Mouse (Mus musculus) thymus, adult 2 months (tissue): ENCODE measurements around the gene Apbb2. TPM values are rescaled to one million over a fixed set of nuclear protein-coding genes. Genes with fewer than 3 reads are reported as not detected.

Experiments used
- DNase-seq: peaks from one replicate; pipeline ENCODE4 v3.0.0; 2021
- H3K27ac ChIP-seq: fragments of 200-500 bp; 2 replicates; pipeline ENCODE4 v1.5.1; 2012; ENCODE audit warnings: low read length, control low read depth; ENCODE audit not compliant: control insufficient read depth, insufficient read depth
- H3K27me3 ChIP-seq: fragments of 200-500 bp; 2 replicates; pipeline ENCODE4 v1.6.1; 2012; ENCODE audit warnings: mild to moderate bottlenecking, low read length, moderate library complexity, mixed read lengths; ENCODE audit not compliant: control insufficient read depth, insufficient read depth
- H3K36me3 ChIP-seq: fragments of 200-500 bp; 2 replicates; pipeline ENCODE4 v1.6.1; 2012; ENCODE audit warnings: mild to moderate bottlenecking, low read length, moderate library complexity; ENCODE audit not compliant: control insufficient read depth, insufficient read depth
- H3K4me1 ChIP-seq: fragments of 200-500 bp; replicated peaks from 2 replicates; pipeline ENCODE4 v1.6.1; 2012; ENCODE audit warnings: low read length; ENCODE audit not compliant: control insufficient read depth, insufficient read depth
- H3K4me3 ChIP-seq: fragments of 200-500 bp; 2 replicates; pipeline ENCODE4 v1.5.1; 2012; ENCODE audit warnings: mild to moderate bottlenecking, low read length, control low read depth, moderate library complexity; ENCODE audit not compliant: control insufficient read depth, insufficient read depth
- CTCF ChIP-seq: fragments of 200-500 bp; IDR thresholded peaks from 2 replicates; pipeline ENCODE4 v1.5.1; 2012; ENCODE audit warnings: mild to moderate bottlenecking, control low read depth, low read length, moderate library complexity, borderline replicate concordance; ENCODE audit not compliant: control insufficient read depth, poor library complexity, insufficient read depth; ENCODE audit errors: extremely low read depth
- POLR2A ChIP-seq: fragments of 200-500 bp; IDR thresholded peaks from 2 replicates; pipeline ENCODE4 v1.6.1; 2012; ENCODE audit warnings: mild to moderate bottlenecking, low read length, control low read depth, moderate library complexity; ENCODE audit not compliant: control insufficient read depth, poor library complexity, insufficient read depth; ENCODE audit errors: extremely low read depth
- WGBS: fragments of 180-500 bp; shearing (Covaris S2); methylation state at CpG from one replicate; pipeline ENCODE4 v1.1.7; 2018; 5-methylcytosine and 5-hydroxymethylcytosine counted together
- polyA plus RNA-seq: library from polyadenylated mRNA; depleted of rRNA; stranded (reverse); fragments of >200 nt; gene quantifications from 2 replicates; pipeline ENCODE4 v1.2.3, GENCODE M21; 2012

Apbb2 gene
- polyA plus RNA-seq, 1 experiment = 2.6 TPM

- no peak for DNase-seq
- no peaks in the 10 kb centered on the region for H3K27me3 ChIP-seq
- 90% methylated on average over 7 of the region's 7 CpGs for WGBS
- TF ChIP-seq POLR2A = no peak
- TF ChIP-seq CTCF = no peak
- no peak overlapping the region for H3K4me3 ChIP-seq
- H3K36me3 ChIP-seq = no peaks in the 10 kb centered on the region
- no peak overlapping the region for H3K27ac ChIP-seq
- H3K4me1 ChIP-seq = no peaks in the 10 kb centered on the region
These were observed 212.2 kb downstream of the Apbb2 start for GRCm38 (mm10) chr5:66406431-66406830.

DNA sequence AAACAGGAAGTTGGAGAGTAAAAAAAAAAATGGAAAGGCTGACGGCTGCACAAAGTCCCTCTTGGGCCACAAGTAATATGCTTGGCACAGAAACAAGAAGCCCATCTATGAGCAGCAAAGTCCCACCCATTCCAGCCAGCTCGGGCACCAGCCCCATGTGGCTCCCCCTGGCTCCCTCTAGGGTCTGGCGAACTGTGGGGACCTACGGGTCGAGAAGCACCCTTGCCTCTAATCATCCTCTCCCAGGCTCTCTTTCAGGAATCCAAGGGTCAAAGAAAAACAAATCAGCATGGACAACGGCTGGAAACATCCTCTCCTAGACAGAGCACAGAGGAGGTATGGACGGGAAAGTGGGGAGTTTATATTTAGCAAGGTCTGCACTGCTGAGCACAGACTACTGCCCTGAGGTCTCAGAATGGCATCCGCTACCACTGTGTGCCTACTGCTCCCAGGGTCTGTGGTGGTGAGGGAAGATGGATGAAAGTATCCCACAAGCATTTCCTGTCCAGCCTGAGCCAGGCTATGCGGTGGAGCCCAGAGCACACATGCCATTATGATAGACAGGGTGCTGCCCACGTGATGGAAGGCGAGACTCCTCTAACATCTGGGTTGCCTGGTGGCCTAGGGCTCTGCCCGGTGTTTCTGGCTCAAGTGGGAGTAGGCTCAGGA, 212.7 kb downstream of the Apbb2 start:
- Histone ChIP-seq H3K27me3 (no peaks in the 10 kb centered on the region), H3K4me3 (no peak overlapping the region), H3K27ac (no peak overlapping the region), H3K4me1 (no peaks in the 10 kb centered on the region), H3K36me3 (no peaks in the 10 kb centered on the region)
- no peak for DNase-seq
- TF ChIP-seq POLR2A (no peak), CTCF (no peak)
- WGBS = 71% methylated on average over 12 of the region's 12 CpGs

DNA sequence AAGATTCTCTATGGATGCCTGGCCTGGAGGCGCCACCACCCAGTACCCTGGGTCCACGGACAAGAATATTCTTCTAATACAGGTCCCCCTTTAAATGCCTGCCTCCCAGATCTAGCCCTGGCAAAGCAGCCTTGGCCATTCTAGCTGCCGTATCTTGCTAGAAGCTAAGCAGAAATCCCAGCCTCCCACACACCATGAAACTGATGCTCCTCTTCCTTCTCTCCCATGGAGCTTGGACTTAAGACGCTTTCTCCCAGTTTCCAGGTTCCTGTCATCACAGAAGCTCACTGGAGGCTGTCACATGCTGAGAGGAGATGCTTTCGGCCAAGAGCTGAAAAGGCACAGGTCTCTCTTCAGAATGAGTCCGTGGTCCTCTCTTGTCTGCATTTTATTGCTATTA, 213.3 kb downstream of the Apbb2 start:
- no peak overlapping the region for H3K27ac ChIP-seq
- DNase-seq = no peak
- no peak overlapping the region for H3K4me3 ChIP-seq
- no peaks in the 10 kb centered on the region for H3K4me1 ChIP-seq
- TF ChIP-seq CTCF = no peak
- TF ChIP-seq POLR2A = no peak
- no peaks in the 10 kb centered on the region for H3K36me3 ChIP-seq
- no peaks in the 10 kb centered on the region for H3K27me3 ChIP-seq
- 89% methylated on average over 6 of the region's 6 CpGs for WGBS

DNA sequence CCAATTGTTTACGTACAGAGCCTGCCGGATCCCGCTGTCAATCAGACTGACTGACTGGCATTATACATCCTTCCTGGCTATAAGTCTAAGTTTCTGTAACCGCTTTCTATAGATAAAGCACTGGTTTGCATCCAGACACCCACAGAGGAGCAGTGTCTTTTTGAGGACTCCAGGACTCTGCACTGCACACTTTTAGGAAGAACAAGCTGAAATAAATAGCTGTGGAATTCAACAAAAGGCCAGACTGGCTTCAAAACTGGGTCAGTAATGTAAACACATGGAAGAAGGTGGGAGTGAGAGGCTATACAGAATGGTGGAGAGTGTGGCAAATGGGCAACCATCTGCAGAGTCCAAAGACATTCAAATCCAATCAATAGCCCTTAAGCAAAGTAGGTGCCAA, 218.0 kb downstream of the Apbb2 start:
- no peak for DNase-seq
- TF ChIP-seq CTCF = no peak
- no peak for TF ChIP-seq POLR2A
- 96% methylated on average over 4 of the region's 4 CpGs for WGBS
- H3K36me3 ChIP-seq = no peaks in the 10 kb centered on the region
- H3K27me3 ChIP-seq = no peaks in the 10 kb centered on the region
- H3K4me1 ChIP-seq = no peaks in the 10 kb centered on the region
- H3K4me3 ChIP-seq = no peak overlapping the region
- no peak overlapping the region for H3K27ac ChIP-seq

DNA sequence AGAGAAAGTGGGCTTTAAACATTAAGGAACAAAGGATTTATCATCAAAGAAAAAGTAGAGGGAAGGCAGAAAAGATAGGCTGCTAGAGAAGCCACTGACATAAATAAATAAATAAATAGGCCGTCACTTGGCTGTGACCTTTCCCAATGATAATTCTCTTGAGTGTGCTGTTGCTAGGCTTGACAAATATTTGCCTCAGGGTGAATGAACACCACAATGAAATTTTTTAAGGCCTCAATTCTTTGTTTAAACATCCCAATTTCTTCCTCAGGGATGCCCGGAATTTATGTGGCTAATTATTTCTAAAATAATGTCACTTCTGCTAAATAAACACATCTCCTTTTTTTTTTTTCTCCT, 219.3 kb downstream of the Apbb2 start:
- Histone ChIP-seq H3K4me3 (no peak overlapping the region), H3K36me3 (no peaks in the 10 kb centered on the region), H3K27me3 (no peaks in the 10 kb centered on the region), H3K4me1 (no peaks in the 10 kb centered on the region), H3K27ac (no peak overlapping the region)
- WGBS = 98% methylated on average over 2 of the region's 2 CpGs
- DNase-seq = no peak
- TF ChIP-seq POLR2A (no peak), CTCF (no peak)

DNA sequence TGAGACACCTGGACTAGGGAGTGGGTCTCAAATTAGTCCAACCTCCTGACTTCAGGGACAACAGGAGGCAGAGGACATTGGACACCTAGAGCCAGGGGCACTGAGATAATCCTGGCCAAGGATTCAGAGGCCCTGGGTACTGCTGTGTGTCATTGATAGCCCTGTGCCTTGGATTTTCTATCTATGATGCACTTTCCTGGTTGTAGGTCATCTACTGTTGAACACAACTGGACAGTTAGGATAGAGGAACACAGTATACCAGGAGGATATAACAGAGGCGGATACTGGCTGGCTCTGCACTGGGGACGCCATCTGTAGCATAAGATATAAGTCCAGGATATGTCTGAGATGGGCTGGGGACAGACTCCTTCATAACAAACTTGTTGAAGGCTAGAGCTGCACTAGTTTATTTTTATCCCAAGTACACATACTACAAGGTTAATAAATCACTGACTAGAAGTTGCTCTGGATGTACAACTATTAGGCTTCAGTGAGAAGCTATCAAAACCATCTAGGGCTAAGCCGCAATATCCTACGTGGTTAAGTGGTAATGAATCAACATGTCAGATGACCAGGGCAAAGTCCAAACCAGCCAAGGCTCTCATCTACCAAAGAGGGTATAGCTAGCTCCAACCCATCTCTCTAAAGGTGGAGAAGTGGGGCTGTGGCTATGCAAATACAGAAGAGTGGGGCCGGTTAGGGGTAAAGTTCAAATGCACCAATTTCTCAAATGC, 219.9 kb downstream of the Apbb2 start:
- no peak overlapping the region for H3K4me3 ChIP-seq
- no peaks in the 10 kb centered on the region for H3K27me3 ChIP-seq
- DNase-seq = no peak
- TF ChIP-seq POLR2A (no peak), CTCF (no peak)
- WGBS = 95% methylated on average over 5 of the region's 5 CpGs
- H3K36me3 ChIP-seq = no peaks in the 10 kb centered on the region
- no peak overlapping the region for H3K27ac ChIP-seq
- no peaks in the 10 kb centered on the region for H3K4me1 ChIP-seq

GRCm38 (mm10) chr5:66393767-66394446, 224.7 kb downstream of the Apbb2 start:
- 93% methylated on average over 10 of the region's 10 CpGs for WGBS
- H3K4me1 ChIP-seq = no peaks in the 10 kb centered on the region
- no peak overlapping the region for H3K27ac ChIP-seq
- H3K36me3 ChIP-seq = no peaks in the 10 kb centered on the region
- TF ChIP-seq POLR2A (no peak), CTCF (no peak)
- no peak overlapping the region for H3K4me3 ChIP-seq
- no peak for DNase-seq
- H3K27me3 ChIP-seq = no peaks in the 10 kb centered on the region
